Mouse (Mus musculus): ENCODE measurements around the gene Npas3. TPM values are rescaled to one million over a fixed set of nuclear protein-coding genes. Genes with fewer than 3 reads are reported as not detected.

Gene Npas3
- polyA plus RNA-seq, 1 experiment, result 0.18 TPM

DNA sequence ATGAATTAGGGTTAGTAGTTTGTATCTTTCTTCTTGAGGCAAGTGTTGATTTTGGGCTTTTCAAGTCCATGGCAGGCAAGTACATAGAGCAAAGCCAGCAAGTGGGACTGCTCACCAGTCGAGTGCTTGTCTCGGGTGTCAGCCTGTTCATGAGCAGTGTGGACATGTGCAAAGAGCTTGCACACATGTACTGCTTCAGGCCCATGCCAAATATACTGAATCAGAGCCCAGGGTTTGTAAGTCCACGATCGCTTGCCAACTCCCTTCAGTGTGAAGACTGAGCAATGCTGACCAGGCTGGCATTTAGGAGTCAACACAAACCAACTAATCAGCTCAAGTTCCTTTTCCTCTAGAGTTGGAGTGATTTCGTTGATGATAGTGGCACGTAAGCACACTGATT, 805.1 kb downstream of the Npas3 start:
- TF ChIP-seq MYOD1 (IDR thresholded peaks at IDR 0.05; ENCODE audit: control insufficient read depth in 1 of 3, insufficient read length in 2 of 3, low read depth in 2 of 3) (no peak), MYOG (IDR thresholded peaks at IDR 0.05; ENCODE audit: control insufficient read depth in 1 of 3, insufficient read depth in 1 of 3, insufficient read length in 2 of 3, low read depth in 2 of 3) (no peak), TCF12 (IDR thresholded peaks at IDR 0.05; ENCODE audit: insufficient read depth, poor library complexity, severe bottlenecking) (no peak), POLR2A (IDR thresholded peaks at IDR 0.05; ENCODE audit: insufficient read length, low read depth) (no peak)
- Histone ChIP-seq H3K79me2 (ENCODE audit: control insufficient read depth, insufficient read depth) (no peaks in the 10 kb centered on the region), H3K4me2 (ENCODE audit: low read depth) (no peak overlapping the region), H3K27me3 (ENCODE audit: control insufficient read depth, insufficient read depth, insufficient read length) (no peaks in the 10 kb centered on the region), H3K4me3 (no peak overlapping the region), H3K36me3 (ENCODE audit: control insufficient read depth, insufficient read depth) (no peaks in the 10 kb centered on the region), H3ac (ENCODE audit: control insufficient read depth, insufficient read length) (no peak overlapping the region)

DNA sequence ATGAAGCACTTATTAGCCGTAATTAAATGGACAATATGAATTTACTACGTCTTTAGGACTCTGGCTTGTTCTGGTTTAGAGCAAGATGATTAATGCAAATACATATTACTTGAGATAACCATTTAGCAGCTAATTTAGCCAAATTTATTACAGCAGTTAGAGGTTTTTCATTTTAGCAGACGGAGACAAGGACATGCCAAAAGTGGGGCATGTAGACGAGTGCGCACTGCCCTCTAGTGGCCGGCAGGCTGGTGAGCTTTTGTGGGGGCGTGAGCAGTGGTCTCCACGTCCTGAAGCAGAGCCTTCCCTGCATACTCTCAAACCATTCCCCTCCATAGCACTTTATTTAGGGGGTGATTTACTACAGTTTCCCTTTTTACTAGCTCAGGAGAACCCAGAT, 812.3 kb downstream of the Npas3 start:
- Histone ChIP-seq H3K27me3 (ENCODE audit: control insufficient read depth, insufficient read depth, insufficient read length) (no peaks in the 10 kb centered on the region), H3K4me3 (no peak overlapping the region), H3K4me2 (ENCODE audit: low read depth) (peak overlapping the region; percentile 73), H3ac (ENCODE audit: control insufficient read depth, insufficient read length) (no peak overlapping the region), H3K79me2 (ENCODE audit: control insufficient read depth, insufficient read depth) (no peaks in the 10 kb centered on the region), H3K36me3 (ENCODE audit: control insufficient read depth, insufficient read depth) (no peaks in the 10 kb centered on the region)
- TF ChIP-seq POLR2AphosphoS2 (IDR thresholded peaks at IDR 0.05; ENCODE audit: insufficient read length, low read depth) (no peak), MAX (IDR thresholded peaks at IDR 0.05; ENCODE audit: low read depth) (no peak), MYOG (IDR thresholded peaks at IDR 0.05; ENCODE audit: control insufficient read depth in 1 of 3, insufficient read depth in 1 of 3, insufficient read length in 2 of 3, low read depth in 2 of 3) (no peak), TCF12 (IDR thresholded peaks at IDR 0.05; ENCODE audit: insufficient read depth, poor library complexity, severe bottlenecking) (no peak), MYOD1 (IDR thresholded peaks at IDR 0.05; ENCODE audit: control insufficient read depth in 1 of 3, insufficient read length in 2 of 3, low read depth in 2 of 3) (no peak), POLR2A (IDR thresholded peaks at IDR 0.05; ENCODE audit: insufficient read length, low read depth) (no peak), SRF (IDR thresholded peaks at IDR 0.05; ENCODE audit: control insufficient read depth, insufficient read length, low read depth) (no peak), TCF3 (IDR thresholded peaks at IDR 0.05; ENCODE audit: insufficient read length, low read depth) (no peak), E2F4 (IDR thresholded peaks at IDR 0.05; ENCODE audit: insufficient read depth) (no peak), CEBPB (IDR thresholded peaks at IDR 0.05; ENCODE audit: insufficient read depth, poor library complexity, severe bottlenecking) (no peak), USF1 (IDR thresholded peaks at IDR 0.05; ENCODE audit: low read depth) (no peak), REST (IDR thresholded peaks at IDR 0.05; ENCODE audit: insufficient read depth, insufficient read length) (no peak)

DNA sequence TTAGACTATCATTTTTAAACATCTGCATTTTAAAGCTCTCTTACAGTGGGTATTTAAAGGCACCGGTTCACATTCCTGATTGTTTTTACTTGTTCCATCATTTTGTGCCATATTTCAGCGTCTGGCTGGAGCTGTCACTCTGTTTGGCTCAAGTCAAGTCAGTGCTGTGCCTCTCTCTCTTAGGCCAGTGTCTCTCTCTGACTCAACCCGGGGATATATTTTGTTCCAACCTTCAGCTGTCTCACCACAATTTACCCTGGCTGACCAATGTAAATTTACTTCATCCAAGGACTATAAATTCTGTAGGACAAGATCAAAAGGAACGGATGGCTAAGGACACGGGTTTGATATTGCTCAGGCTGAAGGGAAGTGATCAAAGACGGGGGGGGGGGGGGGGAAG, 812.7 kb downstream of the Npas3 start:
- H3K79me2 ChIP-seq (ENCODE audit: control insufficient read depth, insufficient read depth), result no peaks in the 10 kb centered on the region
- peak overlapping the region; percentile 73 for H3K4me2 ChIP-seq (ENCODE audit: low read depth)
- no peaks in the 10 kb centered on the region for H3K36me3 ChIP-seq (ENCODE audit: control insufficient read depth, insufficient read depth)
- no peaks in the 10 kb centered on the region for H3K27me3 ChIP-seq (ENCODE audit: control insufficient read depth, insufficient read depth, insufficient read length)
- no peak overlapping the region for H3K4me3 ChIP-seq
- no peak overlapping the region for H3ac ChIP-seq (ENCODE audit: control insufficient read depth, insufficient read length)
- TF ChIP-seq REST (IDR thresholded peaks at IDR 0.05; ENCODE audit: insufficient read depth, insufficient read length) (no peak), MAX (IDR thresholded peaks at IDR 0.05; ENCODE audit: low read depth) (no peak), SRF (IDR thresholded peaks at IDR 0.05; ENCODE audit: control insufficient read depth, insufficient read length, low read depth) (no peak), USF1 (IDR thresholded peaks at IDR 0.05; ENCODE audit: low read depth) (no peak), E2F4 (IDR thresholded peaks at IDR 0.05; ENCODE audit: insufficient read depth) (no peak), TCF3 (IDR thresholded peaks at IDR 0.05; ENCODE audit: insufficient read length, low read depth) (no peak), MYOG (IDR thresholded peaks at IDR 0.05; ENCODE audit: control insufficient read depth in 1 of 3, insufficient read depth in 1 of 3, insufficient read length in 2 of 3, low read depth in 2 of 3) (no peak), POLR2A (IDR thresholded peaks at IDR 0.05; ENCODE audit: insufficient read length, low read depth) (no peak), TCF12 (IDR thresholded peaks at IDR 0.05; ENCODE audit: insufficient read depth, poor library complexity, severe bottlenecking) (no peak), CEBPB (IDR thresholded peaks at IDR 0.05; ENCODE audit: insufficient read depth, poor library complexity, severe bottlenecking) (no peak), POLR2AphosphoS2 (IDR thresholded peaks at IDR 0.05; ENCODE audit: insufficient read length, low read depth) (no peak), MYOD1 (IDR thresholded peaks at IDR 0.05; ENCODE audit: control insufficient read depth in 1 of 3, insufficient read length in 2 of 3, low read depth in 2 of 3) (no peak)

DNA sequence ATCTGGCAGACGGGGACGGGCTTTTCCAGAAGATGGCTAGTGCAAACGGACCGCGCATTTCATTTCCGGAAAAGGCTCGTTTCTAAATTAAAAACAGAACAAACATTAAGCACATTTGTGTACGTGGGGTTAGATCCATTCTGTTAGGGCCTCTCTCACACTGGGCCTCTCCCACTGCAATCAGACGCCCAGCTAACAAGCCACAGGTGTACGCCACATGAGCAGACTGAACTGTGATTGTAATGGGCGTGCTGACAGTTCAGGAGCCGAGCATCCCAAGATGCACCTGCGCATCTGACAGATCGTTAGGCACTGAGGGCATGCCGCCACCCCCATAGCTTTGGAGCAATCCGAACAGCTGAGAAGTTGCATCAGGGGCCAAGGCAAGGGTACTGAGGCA, 816.5 kb downstream of the Npas3 start:
- Histone ChIP-seq H3K27me3 (ENCODE audit: control insufficient read depth, insufficient read depth, insufficient read length) (no peaks in the 10 kb centered on the region), H3K36me3 (ENCODE audit: control insufficient read depth, insufficient read depth) (no peaks in the 10 kb centered on the region), H3ac (ENCODE audit: control insufficient read depth, insufficient read length) (no peak overlapping the region), H3K79me2 (ENCODE audit: control insufficient read depth, insufficient read depth) (no peaks in the 10 kb centered on the region), H3K4me2 (ENCODE audit: low read depth) (no peak overlapping the region), H3K4me3 (no peak overlapping the region)
- TF ChIP-seq MYOD1 (IDR thresholded peaks at IDR 0.05; ENCODE audit: control insufficient read depth in 1 of 3, insufficient read length in 2 of 3, low read depth in 2 of 3) (no peak), POLR2A (IDR thresholded peaks at IDR 0.05; ENCODE audit: insufficient read length, low read depth) (no peak), TCF3 (IDR thresholded peaks at IDR 0.05; ENCODE audit: insufficient read length, low read depth) (no peak), USF1 (IDR thresholded peaks at IDR 0.05; ENCODE audit: low read depth) (no peak), POLR2AphosphoS2 (IDR thresholded peaks at IDR 0.05; ENCODE audit: insufficient read length, low read depth) (no peak), TCF12 (IDR thresholded peaks at IDR 0.05; ENCODE audit: insufficient read depth, poor library complexity, severe bottlenecking) (no peak), E2F4 (IDR thresholded peaks at IDR 0.05; ENCODE audit: insufficient read depth) (no peak), REST (IDR thresholded peaks at IDR 0.05; ENCODE audit: insufficient read depth, insufficient read length) (no peak), MYOG (IDR thresholded peaks at IDR 0.05; ENCODE audit: control insufficient read depth in 1 of 3, insufficient read depth in 1 of 3, insufficient read length in 2 of 3, low read depth in 2 of 3) (no peak), CEBPB (IDR thresholded peaks at IDR 0.05; ENCODE audit: insufficient read depth, poor library complexity, severe bottlenecking) (no peak), SRF (IDR thresholded peaks at IDR 0.05; ENCODE audit: control insufficient read depth, insufficient read length, low read depth) (no peak), MAX (IDR thresholded peaks at IDR 0.05; ENCODE audit: low read depth) (no peak)

DNA sequence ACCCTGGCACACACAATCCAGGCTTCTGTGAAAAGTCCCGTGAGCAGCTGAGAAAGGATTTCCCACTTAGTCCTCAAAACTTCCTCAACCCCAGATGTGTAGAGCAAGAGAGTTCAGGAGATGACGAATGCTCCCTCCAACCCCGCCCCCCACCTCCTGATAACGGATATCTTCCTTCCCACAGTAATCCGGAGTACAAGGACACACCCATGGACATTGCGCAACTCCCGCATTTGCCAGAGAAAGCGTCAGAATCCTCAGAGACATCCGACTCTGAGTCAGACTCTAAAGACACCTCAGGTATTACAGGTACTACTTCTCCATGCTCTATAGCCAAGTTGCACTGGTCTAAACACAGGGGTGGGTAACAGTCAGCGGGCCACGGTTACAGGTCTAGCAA, 817.1 kb downstream of the Npas3 start:
- Histone ChIP-seq H3K4me2 (ENCODE audit: low read depth) (no peak overlapping the region), H3K4me3 (no peak overlapping the region), H3K36me3 (ENCODE audit: control insufficient read depth, insufficient read depth) (no peaks in the 10 kb centered on the region), H3K79me2 (ENCODE audit: control insufficient read depth, insufficient read depth) (no peaks in the 10 kb centered on the region), H3K27me3 (ENCODE audit: control insufficient read depth, insufficient read depth, insufficient read length) (no peaks in the 10 kb centered on the region), H3ac (ENCODE audit: control insufficient read depth, insufficient read length) (no peak overlapping the region)
- no peak for TF ChIP-seq SRF (IDR thresholded peaks at IDR 0.05; ENCODE audit: control insufficient read depth, insufficient read length, low read depth)
- peak; percentile 43; the same call in 1 of the 2 replicates for TF ChIP-seq CEBPB (IDR thresholded peaks at IDR 0.05; ENCODE audit: insufficient read depth, poor library complexity, severe bottlenecking)
